Mouse (Mus musculus) megakaryocyte, embryonic 14.5 days (primary cell): ENCODE measurements around the gene Clmp.

Experiments
- FLI1 ChIP-seq: IDR thresholded peaks from 2 replicates; pipeline ENCODE4 v1.6.1; 2012; ENCODE audit warnings: low read length, inconsistent platforms, mixed read lengths
- GATA1 ChIP-seq: IDR thresholded peaks from 3 replicates; pipeline ENCODE4 v1.6.1; 2012; ENCODE audit warnings: mixed read lengths, low read length, inconsistent platforms, borderline replicate concordance

DNA sequence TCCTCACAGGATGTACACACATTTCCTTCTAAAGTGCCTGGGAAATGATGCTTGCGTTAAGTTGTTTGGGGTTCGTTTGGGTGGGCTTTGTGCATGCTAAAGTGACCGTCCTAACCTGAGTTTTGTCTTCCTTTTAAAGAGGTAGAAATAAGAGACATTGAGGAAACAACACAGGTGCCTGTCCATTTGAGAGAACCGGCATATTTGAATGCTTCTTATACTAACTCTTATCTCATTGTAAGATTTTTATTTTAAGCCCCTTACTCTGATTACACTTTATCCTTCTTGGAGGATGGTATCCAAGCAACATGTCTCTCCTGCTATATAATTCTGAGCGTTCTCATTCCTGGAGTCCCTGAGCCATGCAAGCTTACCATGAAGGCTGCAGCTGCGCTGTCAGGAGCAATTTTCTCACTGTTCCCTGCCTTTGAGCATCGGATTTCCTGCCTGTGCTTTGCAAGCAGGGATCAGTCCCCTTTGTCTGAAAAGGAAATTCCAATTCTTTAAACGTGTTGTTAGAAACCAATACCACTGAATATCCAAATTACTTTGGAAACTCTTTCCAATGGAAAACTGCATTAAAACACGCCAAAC lies 98.7 kb downstream of the Clmp start:
- TF ChIP-seq GATA1 = no peak
- no peak for TF ChIP-seq FLI1
